In the genomic region with DNA sequence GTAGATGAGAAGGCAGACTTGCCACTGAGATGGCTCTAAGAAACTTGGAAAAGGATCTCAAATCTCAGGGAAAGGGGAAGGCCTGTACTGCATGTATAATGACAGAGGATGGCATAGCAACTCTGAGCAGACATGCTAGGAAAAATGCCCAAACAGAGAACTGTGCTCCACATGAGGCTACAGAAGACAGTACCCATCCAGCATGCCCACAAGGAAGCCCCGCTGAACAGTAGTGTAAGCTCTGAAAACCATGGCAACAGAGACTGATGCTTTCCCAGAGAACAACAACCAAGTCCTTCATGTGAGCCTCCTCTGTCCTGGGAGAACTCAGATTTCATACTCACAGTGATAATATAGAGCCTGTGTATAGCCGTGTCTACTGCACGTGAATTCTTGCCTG, we compare ENCODE assay signal across 34 mouse cellular contexts.
"Had no signal": no experiment of that assay in that cellular context is flagged by ENCODE, and none has a peak within 500 bp of the region (broad histone marks: within the 10 kb centered on the region; RNA-seq: fewer than 3 reads in every experiment).

No protein-coding gene starts in this region.

- H3K9me3 ChIP-seq: heart, embryonic 10.5 days; heart, embryonic 12.5 days; heart, embryonic 13.5 days; heart, embryonic 15.5 days; hindbrain, embryonic 10.5 days; hindbrain, embryonic 12.5 days; hindbrain, embryonic 15.5 days; intestine, embryonic 15.5 days; kidney, embryonic 15.5 days had no signal

- H3K4me3 ChIP-seq: heart, embryonic 10.5 days; heart, embryonic 12.5 days; heart, embryonic 13.5 days; heart, embryonic 15.5 days; hindbrain, embryonic 10.5 days; hindbrain, embryonic 12.5 days; hindbrain, embryonic 15.5 days; intestine, embryonic 15.5 days; kidney, embryonic 15.5 days; layer of hippocampus, adult 2 months; left cerebral cortex, adult 2 months had no signal

- H3K9ac ChIP-seq: heart, embryonic 12.5 days; heart, embryonic 13.5 days; heart, embryonic 15.5 days; hindbrain, embryonic 12.5 days; hindbrain, embryonic 14.5 days; hindbrain, embryonic 15.5 days; intestine, embryonic 15.5 days; kidney, embryonic 15.5 days had no signal

- H3K27me3 ChIP-seq: heart, embryonic 12.5 days; heart, embryonic 13.5 days; heart, embryonic 15.5 days; hindbrain, embryonic 12.5 days; hindbrain, embryonic 15.5 days; intestine, embryonic 15.5 days; kidney, embryonic 15.5 days had no signal

- DNase-seq: heart, postnatal 10 days; heart, postnatal 14 days; heart, postnatal 36 days; heart, postnatal 4 days; kidney, adult 11 months; kidney, adult 18-20 months; kidney, adult 2 months; kidney, adult 8-10 months; kidney, adult 9 months; kidney, postnatal 10 days; kidney, postnatal 14 days; kidney, postnatal 25 days; kidney, postnatal 36 days; kidney, postnatal 4 days; layer of hippocampus, adult 9-11 months; layer of hippocampus, postnatal 36 days had no signal

- H3K36me3 ChIP-seq: heart, embryonic 10.5 days; heart, embryonic 12.5 days; heart, embryonic 13.5 days; heart, embryonic 15.5 days; hindbrain, embryonic 10.5 days; hindbrain, embryonic 12.5 days; hindbrain, embryonic 15.5 days; intestine, embryonic 15.5 days; kidney, embryonic 15.5 days had no signal

- H3K4me2 ChIP-seq: heart, embryonic 11.5 days; heart, embryonic 12.5 days; heart, embryonic 13.5 days; heart, embryonic 15.5 days; hindbrain, embryonic 12.5 days; hindbrain, embryonic 14.5 days; hindbrain, embryonic 15.5 days; intestine, embryonic 15.5 days; kidney, embryonic 15.5 days had no signal

- H3K4me1 ChIP-seq: hindbrain, embryonic 12.5 days; hindbrain, embryonic 15.5 days; intestine, embryonic 15.5 days; kidney, embryonic 15.5 days had no signal

- ATAC-seq: hindbrain, embryonic 16.5 days; inflammation-experienced regulatory T-cells, adult 6 months; intestine, embryonic 15.5 days; intestine, embryonic 16.5 days; intestine, postnatal 0 days had no signal

- H3K27ac ChIP-seq: heart, embryonic 10.5 days; heart, embryonic 13.5 days; heart, embryonic 15.5 days; hindbrain, embryonic 10.5 days; hindbrain, embryonic 12.5 days; hindbrain, embryonic 14.5 days; hindbrain, embryonic 15.5 days; intestine, embryonic 15.5 days; kidney, embryonic 15.5 days; kidney, postnatal 0 days; layer of hippocampus, adult 2 months; left cerebral cortex, adult 2 months had no signal
